Mouse (Mus musculus) NIH3T3 (cell line): Measurements from ENCODE around the gene Hspb6.

ENCODE experiments used
- DNase-seq: peaks from one replicate; pipeline ENCODE4 v3.0.0-alpha.2; 2012; ENCODE audit warnings: low read depth

The Hspb6 gene

DNA sequence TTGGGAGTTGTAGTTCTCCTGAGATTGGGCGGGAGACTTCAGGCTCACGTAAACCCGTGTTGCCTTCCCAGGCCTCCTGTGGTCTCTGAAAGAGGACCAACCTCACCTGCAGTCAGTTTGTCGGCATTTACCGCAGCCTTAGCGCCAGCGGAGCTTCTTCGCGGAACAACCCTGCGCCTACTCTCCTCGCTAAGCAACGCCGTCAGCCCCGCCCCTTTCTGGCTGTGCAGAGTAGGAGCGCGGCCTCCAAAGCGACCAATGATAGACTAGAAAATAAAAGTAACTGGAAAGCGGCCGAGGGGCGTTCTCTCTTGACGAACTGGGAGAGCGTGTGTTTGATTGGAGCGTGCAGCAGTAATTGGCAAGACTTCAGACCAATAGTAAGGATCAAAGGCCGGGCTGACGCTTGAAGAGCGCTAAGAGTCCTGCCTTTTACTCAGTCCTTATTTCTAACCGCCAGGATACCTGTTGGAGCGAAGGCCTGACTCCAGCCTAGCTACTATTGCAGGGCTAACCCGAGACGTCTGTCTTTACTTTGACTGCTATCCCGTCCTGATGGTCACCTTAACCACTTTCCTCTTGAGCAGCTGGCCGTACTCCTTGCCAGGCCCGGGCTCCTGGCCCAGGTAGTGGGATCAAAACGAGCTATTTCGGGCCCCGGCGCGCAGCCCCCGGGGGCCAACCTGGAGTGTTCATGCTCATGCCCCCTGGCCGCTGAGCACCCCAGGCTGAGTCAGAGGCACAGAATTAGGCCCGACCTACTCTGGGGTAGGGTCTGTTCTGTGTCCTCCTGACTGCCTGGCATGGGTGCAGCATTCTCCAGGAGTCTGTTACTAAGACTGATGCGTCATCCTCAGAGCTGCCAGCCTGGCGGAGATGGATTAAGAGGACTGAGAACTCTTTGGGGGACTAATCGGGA lies at the start of gene Hspb6, which contains the start of gene Proser3:
Gene Hspb6 (plus strand): TSS at position 77 of the 919 bp plus-strand sequence.
Gene Proser3 (minus strand): TSS at position 198 of the 919 bp plus-strand sequence.
- DNase-seq, result peak; percentile 100

DNA sequence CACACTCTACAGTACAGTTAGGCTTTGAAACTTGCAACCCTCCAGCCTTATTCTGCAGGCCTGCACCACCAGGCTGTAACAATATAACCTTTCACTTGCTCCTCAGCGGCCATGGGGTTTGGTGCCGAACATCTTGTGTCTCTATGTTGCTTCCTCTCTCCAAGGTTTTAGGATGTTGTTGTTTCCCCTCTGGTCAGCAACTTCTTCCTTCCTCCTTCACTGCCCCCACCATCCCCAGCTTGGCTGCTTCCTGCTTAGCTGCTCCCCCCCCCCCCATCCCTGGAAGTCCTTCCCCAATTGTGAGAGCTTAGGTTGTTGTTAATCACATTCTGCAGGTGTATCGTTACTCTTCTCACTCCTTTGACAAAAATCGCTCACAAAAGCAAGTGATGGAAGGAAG lies 43.9 kb upstream of the Hspb6 start:
- DNase-seq, result no peak

DNA sequence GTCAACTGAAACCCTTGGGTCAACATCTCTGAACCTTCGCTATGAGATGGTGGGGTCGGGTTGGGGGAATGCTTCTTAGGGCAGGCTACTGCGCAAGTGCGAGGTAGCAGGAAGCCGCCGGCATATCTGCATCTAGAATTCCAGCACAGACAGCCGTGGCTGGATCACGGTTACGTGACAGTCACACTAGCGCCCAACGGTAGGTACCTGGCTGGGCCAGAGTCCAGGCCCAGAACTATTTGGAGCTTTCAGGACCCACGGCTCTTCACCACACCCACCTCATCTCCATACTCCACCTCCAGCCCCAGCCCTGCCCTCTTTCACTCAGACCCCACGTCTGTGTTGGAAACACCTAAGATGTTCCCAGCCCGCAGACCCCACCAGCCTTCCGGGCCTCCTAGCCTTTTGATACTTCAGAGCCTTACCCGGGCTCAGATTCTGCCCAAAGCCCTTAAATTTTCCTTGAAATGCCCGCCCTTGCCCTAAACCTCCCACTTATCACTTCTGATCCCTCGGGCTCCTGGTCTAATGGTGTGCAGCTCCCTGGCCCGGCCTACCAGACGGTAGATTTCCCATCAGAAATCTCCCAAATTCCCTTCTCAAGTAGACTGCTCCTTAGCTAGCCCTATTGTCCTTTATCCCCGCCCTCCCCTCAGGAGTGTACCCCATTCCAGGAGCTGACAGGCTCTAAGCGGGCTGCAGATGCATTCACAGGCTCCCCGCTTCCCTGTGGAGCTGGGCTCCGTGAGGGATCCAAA lies 36.8 kb upstream of the Hspb6 start:
- DNase-seq, result no peak

DNA sequence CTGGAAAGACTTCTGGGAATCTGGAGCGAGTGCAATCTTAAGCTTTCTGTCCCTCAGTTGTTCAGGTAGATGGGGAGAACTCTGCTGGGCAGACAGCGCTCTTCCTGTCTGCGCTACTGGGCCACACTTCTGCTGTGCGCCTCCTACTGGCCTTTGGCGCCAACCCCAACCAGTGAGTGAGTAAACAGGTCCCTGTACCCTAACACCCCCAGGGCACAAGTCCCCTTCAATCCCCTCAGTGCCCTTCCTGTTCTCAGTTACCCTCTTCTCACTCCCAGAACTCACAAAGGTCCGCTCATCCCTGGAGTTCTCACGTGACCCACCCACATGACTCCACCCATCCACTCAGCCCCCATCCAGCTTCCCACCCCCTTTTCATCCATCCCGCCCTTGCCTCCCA lies 33.7 kb upstream of the Hspb6 start:
- no peak for DNase-seq

DNA sequence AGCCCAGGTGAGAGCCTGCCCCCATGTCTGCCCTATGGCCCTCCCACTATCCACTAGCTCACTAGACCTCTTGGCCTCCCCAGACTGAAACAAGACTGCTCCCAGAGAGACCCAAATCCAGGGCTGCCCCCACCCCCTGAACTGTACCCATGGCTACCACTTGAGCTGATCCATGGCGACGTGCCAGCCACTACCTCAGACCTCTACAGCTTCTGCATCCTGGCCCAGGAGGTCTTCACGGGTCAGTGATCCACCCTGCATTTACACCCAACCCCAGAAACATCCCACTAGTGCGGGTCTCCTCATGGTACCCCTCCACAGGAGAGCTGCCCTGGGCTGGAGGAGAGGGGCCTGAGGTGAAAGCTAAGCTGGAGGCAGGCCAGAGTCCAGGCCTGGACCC lies 31.6 kb upstream of the Hspb6 start:
- DNase-seq, result no peak

DNA sequence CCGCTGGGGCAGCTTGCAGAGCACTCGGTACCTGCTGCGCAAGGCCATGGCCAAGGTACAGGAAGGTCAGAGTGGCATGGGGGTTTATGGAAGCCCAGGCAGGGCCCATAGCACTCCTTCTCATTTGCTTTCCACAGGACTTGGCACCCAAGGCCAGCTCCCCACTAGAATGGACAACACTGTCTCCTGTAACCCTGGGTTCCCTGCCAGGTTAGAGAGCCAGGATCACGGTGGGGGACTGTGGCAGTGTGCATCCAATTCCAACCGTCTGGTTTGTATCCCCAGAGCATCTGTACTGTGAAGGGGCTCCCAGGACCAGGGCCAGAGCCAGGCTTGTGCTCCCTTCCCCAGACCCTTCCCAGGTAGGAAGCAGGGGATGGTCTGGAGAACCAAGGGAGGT lies 31.1 kb upstream of the Hspb6 start:
- no peak for DNase-seq

DNA sequence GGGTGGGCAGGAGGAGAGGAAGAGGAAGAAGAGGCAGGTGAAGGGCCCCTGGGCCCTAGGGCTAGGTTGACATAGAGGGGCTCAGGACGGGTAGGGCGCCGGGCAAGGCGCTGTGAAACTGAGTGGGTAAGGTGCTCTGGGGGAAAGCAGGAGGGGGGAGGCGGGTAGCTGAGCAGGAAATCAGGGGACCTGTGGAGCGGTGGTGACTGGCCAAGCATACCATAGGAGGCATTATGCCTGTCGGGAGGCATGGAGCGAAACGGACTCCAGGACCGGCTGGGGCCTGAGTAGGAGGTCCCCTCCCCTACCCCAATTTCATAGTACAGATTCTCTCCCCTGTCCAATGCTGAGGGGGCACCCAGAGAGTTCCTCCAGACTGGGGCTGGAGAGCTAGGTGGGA lies 29.1 kb upstream of the Hspb6 start:
- no peak for DNase-seq

DNA sequence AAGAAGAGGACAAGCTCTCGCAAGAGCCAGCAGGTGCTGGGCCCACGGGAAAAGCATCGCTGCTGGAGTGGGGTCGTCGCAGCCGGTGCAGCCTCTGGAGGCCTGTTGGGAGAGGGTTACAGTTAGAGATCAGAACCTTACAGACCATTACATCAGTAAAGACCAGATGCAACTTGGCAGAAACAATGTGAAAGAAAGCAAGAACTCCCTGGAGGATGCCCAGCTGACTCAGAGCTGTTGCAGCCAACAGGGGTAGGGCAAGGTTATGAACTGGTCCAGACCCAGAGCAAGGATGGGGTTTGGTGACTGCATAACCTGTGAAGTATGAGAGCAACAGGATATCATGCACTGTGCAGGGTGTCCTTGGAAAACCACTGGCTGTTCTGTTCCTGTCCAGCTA lies 27.5 kb upstream of the Hspb6 start:
- peak; percentile 88 for DNase-seq

DNA sequence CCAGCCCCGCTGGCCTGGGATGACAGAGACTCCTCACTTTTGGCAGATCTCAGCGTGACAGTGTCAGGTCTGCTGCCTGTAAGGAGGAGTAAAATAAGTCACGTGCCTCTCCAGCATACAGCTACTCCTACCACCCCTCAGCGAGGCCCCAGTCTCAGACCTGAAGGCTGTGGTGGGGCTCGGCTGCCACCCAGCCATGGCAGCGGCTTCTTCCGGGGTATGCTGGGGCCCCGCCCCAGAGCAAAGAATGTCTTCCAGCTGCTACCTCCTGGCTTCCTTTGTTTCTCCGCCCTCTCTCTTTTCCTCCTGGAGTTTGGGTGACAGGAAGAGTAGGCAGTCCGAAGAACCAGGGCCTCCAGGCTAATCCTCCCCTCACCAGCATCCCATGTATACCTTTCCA lies 26.0 kb upstream of the Hspb6 start:
- DNase-seq, result no peak

DNA sequence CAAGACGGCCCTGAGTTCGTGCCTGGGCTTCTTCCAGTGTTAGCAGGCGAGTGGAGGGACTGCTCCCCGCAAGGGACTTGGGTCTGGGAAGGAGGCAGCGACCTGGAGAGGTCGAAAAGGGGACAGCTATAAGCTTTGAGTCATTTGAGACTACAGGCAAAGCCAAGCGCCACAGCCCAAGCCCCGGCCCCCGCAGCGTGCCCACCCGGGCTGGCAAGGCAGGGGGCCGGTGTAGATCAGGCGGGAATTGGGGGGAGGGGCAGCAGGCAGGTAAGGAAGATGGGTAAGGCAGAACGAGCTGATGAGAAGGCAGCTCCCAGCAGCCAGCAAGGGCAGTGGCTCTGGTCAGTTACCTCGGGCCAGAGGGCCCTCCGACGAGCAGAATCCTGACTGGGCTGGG lies 25.6 kb upstream of the Hspb6 start:
- DNase-seq, result no peak

DNA sequence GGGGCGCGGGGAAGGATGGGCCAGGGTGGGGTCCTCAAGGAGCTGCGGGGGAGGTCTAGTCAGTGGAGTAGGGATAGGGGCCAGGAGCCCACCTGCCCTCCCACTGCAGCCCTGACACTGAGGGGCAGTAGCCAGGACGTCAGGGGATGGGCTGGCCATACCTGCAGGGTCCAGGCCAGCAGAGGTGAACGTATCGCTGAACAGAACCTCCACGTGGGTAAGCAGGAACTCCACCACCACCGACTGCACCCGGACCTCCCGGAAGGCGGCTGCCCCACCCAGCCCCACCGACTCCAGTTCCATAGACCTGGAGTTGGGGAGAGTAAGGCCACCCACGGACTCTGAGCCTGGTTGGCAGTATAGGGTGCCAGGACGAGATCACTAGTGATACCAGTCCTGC lies 25.0 kb upstream of the Hspb6 start:
- DNase-seq, result no peak

GRCm38 (mm10) chr7:30531291-30531815 lies 20.6 kb upstream of the Hspb6 start:
- DNase-seq, result no peak

DNA sequence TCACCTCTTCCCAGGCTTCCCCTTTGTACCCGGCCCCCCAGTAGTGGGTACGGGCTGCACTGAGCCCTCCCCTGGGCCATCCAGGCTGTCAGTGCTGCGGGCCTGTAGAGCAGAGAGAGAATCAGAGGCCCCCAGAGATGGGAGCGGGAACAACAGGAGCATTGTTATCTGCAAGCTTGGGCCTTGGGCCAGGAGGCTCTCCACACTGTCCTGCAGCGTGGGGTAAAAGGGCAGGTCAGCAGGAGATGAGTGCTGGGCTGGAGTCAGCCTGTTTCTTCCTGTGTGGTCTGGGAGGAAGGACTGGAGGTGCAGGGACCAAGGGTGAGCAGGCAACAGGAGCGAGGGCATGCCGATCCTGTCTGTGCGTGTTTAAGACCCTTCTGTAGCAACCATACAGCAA lies 19.0 kb upstream of the Hspb6 start:
- peak; percentile 33 for DNase-seq

- DNase-seq, result no peak
Measured at GRCm38 (mm10) chr7:30533941-30534632, 17.9 kb upstream of the Hspb6 start.

GRCm38 (mm10) chr7:30534633-30535577 lies 17.1 kb upstream of the Hspb6 start, which contains the start of gene Arhgap33:
Gene Arhgap33 (minus strand): TSS chr7:30535060.
- peak; percentile 99 for DNase-seq

- DNase-seq, result no peak
Measured at GRCm38 (mm10) chr7:30540572-30540971, 11.4 kb upstream of the Hspb6 start.

- DNase-seq, result no peak
Measured at GRCm38 (mm10) chr7:30544327-30544726, 7.7 kb upstream of the Hspb6 start.

GRCm38 (mm10) chr7:30549880-30550279 lies 2.1 kb upstream of the Hspb6 start:
- no peak for DNase-seq

GRCm38 (mm10) chr7:30550603-30551002 lies 1.4 kb upstream of the Hspb6 start:
- DNase-seq, result no peak

DNA sequence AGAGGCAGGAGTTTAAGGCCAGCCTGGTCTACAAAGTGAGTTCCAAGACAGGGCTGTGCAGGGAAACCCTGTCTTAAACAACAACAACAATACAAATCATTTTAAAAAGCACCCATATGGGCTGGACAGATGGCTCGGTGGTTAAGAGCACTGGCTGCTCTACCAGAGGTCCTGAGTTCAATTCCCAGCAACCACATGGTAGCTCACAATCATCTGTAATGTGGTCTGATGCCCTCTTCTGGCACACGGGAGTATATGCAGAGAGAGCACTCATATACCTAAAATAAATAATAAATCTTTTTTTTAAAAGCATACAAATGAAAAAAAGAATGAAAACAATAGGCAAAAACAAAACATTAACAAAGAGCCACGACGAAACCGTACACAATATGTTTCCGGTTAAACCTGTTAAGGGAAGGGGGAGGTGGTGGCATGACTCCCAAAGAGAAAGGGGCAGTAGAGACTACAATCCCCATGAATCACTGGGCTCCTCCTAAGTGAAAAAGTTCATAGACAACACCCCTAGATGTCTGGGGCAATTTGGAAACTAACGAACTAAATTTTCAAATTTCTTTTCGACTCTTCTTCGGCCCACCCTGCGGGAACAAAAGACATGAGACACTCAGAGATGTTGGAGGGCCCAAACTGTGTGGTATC lies 405 bp upstream of the Hspb6 start:
- DNase-seq, result no peak
